Mouse (Mus musculus): ENCODE measurements around the gene Prkg1. TPM values are rescaled to one million over a fixed set of nuclear protein-coding genes. Genes with fewer than 3 reads are reported as not detected.

Prkg1 gene
- polyA plus RNA-seq, 1 experiment from 2014 or later, result 2.1 TPM

- Histone ChIP-seq H3K36me3 (ENCODE audit: control insufficient read depth, insufficient read depth, low read length) (no peaks in the 10 kb centered on the region), H3K27ac (ENCODE audit: low read depth, low read length) (no peak overlapping the region), H3K4me2 (replicated peaks; ENCODE audit: low read depth, low read length) (no peak overlapping the region), H3K9me3 (ENCODE audit: control insufficient read depth, low read length) (no peaks in the 10 kb centered on the region), H3K4me3 (ENCODE audit: low read length) (no peak overlapping the region), H3K9ac (ENCODE audit: low read depth, low read length) (no peak overlapping the region), H3K4me1 (ENCODE audit: control insufficient read depth, insufficient read depth, low read length) (no peaks in the 10 kb centered on the region; the same call in 1 of the 2 replicates), H3K27me3 (ENCODE audit: control insufficient read depth, insufficient read depth, low read length) (no peaks in the 10 kb centered on the region)
- ATAC-seq (ENCODE audit: low FRiP score, low TSS enrichment), result no peak
- WGBS, result 84% methylated on average over 3 of the region's 3 CpGs
Observed at GRCm38 (mm10) chr19:30950610-30951009, 814.2 kb downstream of the Prkg1 start.

DNA sequence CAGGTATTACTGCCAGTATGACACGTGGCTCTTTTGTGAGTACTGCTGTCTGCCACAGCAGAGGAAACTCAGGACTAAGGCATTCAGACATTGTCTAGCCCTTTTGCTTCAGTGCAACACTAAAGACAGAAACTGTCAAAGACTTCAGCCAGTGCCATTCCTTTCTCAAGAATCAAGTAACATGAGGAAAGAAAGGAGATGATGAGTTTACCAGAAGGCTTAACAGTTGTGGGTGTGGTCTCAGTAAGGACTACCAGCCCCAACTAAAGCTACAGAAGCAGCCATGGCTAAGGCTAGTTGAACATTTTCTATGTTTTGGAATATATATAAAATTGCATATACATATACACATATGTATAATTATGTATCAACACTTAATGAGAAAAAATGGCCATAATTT is 816.6 kb downstream of the Prkg1 start:
- no peak overlapping the region for H3K4me2 ChIP-seq (replicated peaks; ENCODE audit: low read depth, low read length)
- H3K36me3 ChIP-seq (ENCODE audit: control insufficient read depth, insufficient read depth, low read length), result no peaks in the 10 kb centered on the region
- 57% methylated on average over 1 of the region's 1 CpGs for WGBS
- no peaks in the 10 kb centered on the region for H3K9me3 ChIP-seq (ENCODE audit: control insufficient read depth, low read length)
- no peaks in the 10 kb centered on the region; the same call in 1 of the 2 replicates for H3K4me1 ChIP-seq (ENCODE audit: control insufficient read depth, insufficient read depth, low read length)
- peak; percentile 52; the same call in 1 of the 2 replicates for ATAC-seq (ENCODE audit: low FRiP score, low TSS enrichment)
- H3K27me3 ChIP-seq (ENCODE audit: control insufficient read depth, insufficient read depth, low read length), result no peaks in the 10 kb centered on the region
- H3K27ac ChIP-seq (ENCODE audit: low read depth, low read length), result no peak overlapping the region
- no peak overlapping the region for H3K4me3 ChIP-seq (ENCODE audit: low read length)
- H3K9ac ChIP-seq (ENCODE audit: low read depth, low read length), result no peak overlapping the region

- Histone ChIP-seq H3K4me2 (replicated peaks; ENCODE audit: low read depth, low read length) (no peak overlapping the region), H3K4me1 (ENCODE audit: control insufficient read depth, insufficient read depth, low read length) (no peaks in the 10 kb centered on the region; the same call in 1 of the 2 replicates), H3K36me3 (ENCODE audit: control insufficient read depth, insufficient read depth, low read length) (no peaks in the 10 kb centered on the region), H3K27ac (ENCODE audit: low read depth, low read length) (no peak overlapping the region), H3K4me3 (ENCODE audit: low read length) (no peak overlapping the region), H3K9me3 (ENCODE audit: control insufficient read depth, low read length) (no peaks in the 10 kb centered on the region), H3K27me3 (ENCODE audit: control insufficient read depth, insufficient read depth, low read length) (no peaks in the 10 kb centered on the region), H3K9ac (ENCODE audit: low read depth, low read length) (no peak overlapping the region)
- WGBS, result 65% methylated on average over 5 of the region's 5 CpGs
- ATAC-seq (ENCODE audit: low FRiP score, low TSS enrichment), result no peak
Observed at GRCm38 (mm10) chr19:30942369-30942992, 822.4 kb downstream of the Prkg1 start.

DNA sequence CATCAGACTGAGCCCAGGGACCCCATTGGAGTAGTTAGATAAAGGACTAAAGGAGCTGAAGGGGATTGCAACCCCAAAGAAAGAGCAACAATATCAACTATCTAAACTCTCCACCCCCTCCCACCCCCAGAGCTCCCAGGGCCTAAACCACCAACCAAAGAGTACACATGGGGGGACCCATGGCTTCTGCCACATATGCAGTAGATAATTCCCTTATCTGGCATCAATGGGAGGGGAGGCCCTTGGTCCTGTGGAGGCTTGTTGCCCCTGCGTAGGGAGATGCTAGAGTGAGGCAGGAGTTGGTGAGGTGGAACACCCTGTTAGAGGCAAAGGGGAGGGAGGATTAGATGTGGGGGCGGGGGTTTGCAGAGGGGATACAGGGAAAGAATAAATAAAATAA is 826.8 kb downstream of the Prkg1 start:
- Histone ChIP-seq H3K27ac (ENCODE audit: low read depth, low read length) (no peak overlapping the region), H3K4me3 (ENCODE audit: low read length) (no peak overlapping the region), H3K4me1 (ENCODE audit: control insufficient read depth, insufficient read depth, low read length) (no peaks in the 10 kb centered on the region), H3K9me3 (ENCODE audit: control insufficient read depth, low read length) (no peaks in the 10 kb centered on the region), H3K9ac (ENCODE audit: low read depth, low read length) (no peak overlapping the region), H3K27me3 (ENCODE audit: control insufficient read depth, insufficient read depth, low read length) (no peaks in the 10 kb centered on the region), H3K4me2 (replicated peaks; ENCODE audit: low read depth, low read length) (no peak overlapping the region), H3K36me3 (ENCODE audit: control insufficient read depth, insufficient read depth, low read length) (no peaks in the 10 kb centered on the region)
- 78% methylated on average over 2 of the region's 2 CpGs for whole genome bisulfite sequencing
- ATAC-seq (ENCODE audit: low FRiP score, low TSS enrichment), result no peak

GRCm38 (mm10) chr19:30931469-30932192 is 833.2 kb downstream of the Prkg1 start:
- ATAC-seq (ENCODE audit: low FRiP score, low TSS enrichment), result no peak
- no peaks in the 10 kb centered on the region for H3K9me3 ChIP-seq (ENCODE audit: control insufficient read depth, low read length)
- WGBS, result 90% methylated on average over 5 of the region's 5 CpGs
- H3K36me3 ChIP-seq (ENCODE audit: control insufficient read depth, insufficient read depth, low read length), result no peaks in the 10 kb centered on the region
- no peak overlapping the region for H3K27ac ChIP-seq (ENCODE audit: low read depth, low read length)
- no peak overlapping the region for H3K9ac ChIP-seq (ENCODE audit: low read depth, low read length)
- no peaks in the 10 kb centered on the region for H3K4me1 ChIP-seq (ENCODE audit: control insufficient read depth, insufficient read depth, low read length)
- H3K27me3 ChIP-seq (ENCODE audit: control insufficient read depth, insufficient read depth, low read length), result no peaks in the 10 kb centered on the region
- H3K4me2 ChIP-seq (replicated peaks; ENCODE audit: low read depth, low read length), result no peak overlapping the region
- H3K4me3 ChIP-seq (ENCODE audit: low read length), result no peak overlapping the region

DNA sequence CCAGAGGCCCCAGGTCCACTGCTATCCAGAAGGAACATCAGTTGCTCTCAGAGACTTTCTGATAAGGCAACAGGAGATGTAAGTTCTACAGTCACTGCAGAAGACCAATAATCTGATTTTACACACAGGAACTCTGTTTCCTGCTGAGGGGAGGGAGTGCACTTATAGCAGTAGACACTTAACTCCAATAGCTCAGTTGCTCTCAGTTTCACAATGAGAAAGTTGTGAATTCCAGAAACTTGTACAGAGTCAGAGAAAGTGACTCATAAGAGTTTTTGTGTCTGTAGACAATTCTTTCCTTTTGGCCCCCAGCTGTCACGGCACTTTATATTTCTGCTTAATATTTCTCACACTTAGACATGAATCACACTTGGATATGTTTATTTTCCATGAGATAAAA is 840.8 kb downstream of the Prkg1 start:
- WGBS, result 83% methylated on average over 1 of the region's 1 CpGs
- no peaks in the 10 kb centered on the region for H3K4me1 ChIP-seq (ENCODE audit: control insufficient read depth, insufficient read depth, low read length)
- no peaks in the 10 kb centered on the region for H3K36me3 ChIP-seq (ENCODE audit: control insufficient read depth, insufficient read depth, low read length)
- no peaks in the 10 kb centered on the region for H3K27me3 ChIP-seq (ENCODE audit: control insufficient read depth, insufficient read depth, low read length)
- no peak for ATAC-seq (ENCODE audit: low FRiP score, low TSS enrichment)
- H3K4me3 ChIP-seq (ENCODE audit: low read length), result no peak overlapping the region
- no peak overlapping the region for H3K9ac ChIP-seq (ENCODE audit: low read depth, low read length)
- no peak overlapping the region for H3K4me2 ChIP-seq (replicated peaks; ENCODE audit: low read depth, low read length)
- H3K9me3 ChIP-seq (ENCODE audit: control insufficient read depth, low read length), result no peaks in the 10 kb centered on the region
- no peak overlapping the region for H3K27ac ChIP-seq (ENCODE audit: low read depth, low read length)

DNA sequence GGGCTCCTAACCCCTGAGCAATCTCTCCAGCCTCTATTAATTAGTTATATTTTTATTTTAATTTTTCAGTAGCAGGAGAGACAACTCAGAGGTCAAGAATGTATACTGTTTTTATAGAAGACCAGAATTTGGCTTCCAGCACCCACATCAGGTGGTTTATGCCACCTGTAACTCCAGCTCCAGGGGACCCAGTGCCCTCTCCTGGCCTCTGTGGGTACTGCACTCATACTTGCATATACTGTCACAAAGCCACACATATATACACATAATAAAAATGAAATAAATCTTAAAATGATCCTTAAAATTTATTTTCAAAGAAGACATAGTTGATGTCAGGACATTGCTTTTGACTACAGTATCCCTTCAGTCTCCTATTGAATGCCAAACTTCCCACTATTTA is 862.5 kb downstream of the Prkg1 start:
- Histone ChIP-seq H3K4me2 (replicated peaks; ENCODE audit: low read depth, low read length) (no peak overlapping the region), H3K4me3 (ENCODE audit: low read length) (no peak overlapping the region), H3K9me3 (ENCODE audit: control insufficient read depth, low read length) (no peaks in the 10 kb centered on the region), H3K4me1 (ENCODE audit: control insufficient read depth, insufficient read depth, low read length) (no peaks in the 10 kb centered on the region), H3K36me3 (ENCODE audit: control insufficient read depth, insufficient read depth, low read length) (no peaks in the 10 kb centered on the region), H3K9ac (ENCODE audit: low read depth, low read length) (no peak overlapping the region), H3K27me3 (ENCODE audit: control insufficient read depth, insufficient read depth, low read length) (no peaks in the 10 kb centered on the region), H3K27ac (ENCODE audit: low read depth, low read length) (no peak overlapping the region)
- ATAC-seq (ENCODE audit: low FRiP score, low TSS enrichment), result no peak

DNA sequence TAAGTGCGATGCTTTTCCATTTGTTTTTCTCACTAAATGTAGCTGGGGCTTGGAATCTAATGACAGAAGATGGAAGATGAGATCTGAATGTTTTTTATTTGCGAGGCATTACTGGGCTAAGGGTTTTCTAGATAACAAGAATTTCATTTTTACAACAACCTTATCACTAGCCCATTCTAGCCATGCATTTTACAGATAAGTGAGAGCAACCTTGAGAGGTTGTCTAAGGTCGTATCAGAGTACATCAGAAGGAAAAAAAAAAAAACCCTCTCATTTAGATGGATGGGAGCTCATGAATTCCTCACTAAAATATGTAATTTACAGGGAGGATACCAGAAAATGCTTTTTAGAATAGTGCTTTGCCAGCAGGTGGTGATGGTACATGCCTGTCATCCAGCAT is 863.8 kb downstream of the Prkg1 start:
- Histone ChIP-seq H3K27ac (ENCODE audit: low read depth, low read length) (no peak overlapping the region), H3K4me3 (ENCODE audit: low read length) (no peak overlapping the region), H3K9ac (ENCODE audit: low read depth, low read length) (no peak overlapping the region), H3K36me3 (ENCODE audit: control insufficient read depth, insufficient read depth, low read length) (no peaks in the 10 kb centered on the region), H3K9me3 (ENCODE audit: control insufficient read depth, low read length) (no peaks in the 10 kb centered on the region), H3K4me2 (replicated peaks; ENCODE audit: low read depth, low read length) (no peak overlapping the region), H3K27me3 (ENCODE audit: control insufficient read depth, insufficient read depth, low read length) (no peaks in the 10 kb centered on the region), H3K4me1 (ENCODE audit: control insufficient read depth, insufficient read depth, low read length) (no peaks in the 10 kb centered on the region)
- ATAC-seq (ENCODE audit: low FRiP score, low TSS enrichment), result no peak
- 86% methylated on average over 3 of the region's 3 CpGs for WGBS

DNA sequence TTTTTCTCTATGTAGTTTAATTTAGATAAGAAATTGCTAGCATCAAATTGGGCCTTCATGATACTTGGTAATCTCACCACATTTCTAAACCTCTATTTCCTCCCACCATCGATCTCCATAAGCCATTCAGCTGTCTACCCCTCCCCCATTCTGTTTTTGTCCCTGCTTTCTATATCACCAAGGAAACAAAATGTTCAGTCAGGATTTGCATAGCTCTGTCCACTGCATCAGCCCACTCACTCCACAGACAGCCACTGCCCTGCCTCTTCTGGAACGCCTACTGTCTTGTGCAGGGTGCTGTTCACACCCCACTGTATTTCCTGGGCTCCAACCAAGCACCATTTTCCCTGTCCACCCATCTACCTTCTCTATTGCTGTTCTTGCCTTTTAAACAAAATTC is 874.5 kb downstream of the Prkg1 start:
- no peak overlapping the region for H3K4me2 ChIP-seq (replicated peaks; ENCODE audit: low read depth, low read length)
- no peaks in the 10 kb centered on the region for H3K9me3 ChIP-seq (ENCODE audit: control insufficient read depth, low read length)
- no peak overlapping the region for H3K4me3 ChIP-seq (ENCODE audit: low read length)
- no peak for ATAC-seq (ENCODE audit: low FRiP score, low TSS enrichment)
- no peak overlapping the region for H3K27ac ChIP-seq (ENCODE audit: low read depth, low read length)
- H3K9ac ChIP-seq (ENCODE audit: low read depth, low read length), result no peak overlapping the region
- no peaks in the 10 kb centered on the region for H3K27me3 ChIP-seq (ENCODE audit: control insufficient read depth, insufficient read depth, low read length)
- 84% methylated on average over 2 of the region's 2 CpGs for WGBS
- no peaks in the 10 kb centered on the region for H3K4me1 ChIP-seq (ENCODE audit: control insufficient read depth, insufficient read depth, low read length)
- no peaks in the 10 kb centered on the region for H3K36me3 ChIP-seq (ENCODE audit: control insufficient read depth, insufficient read depth, low read length)

Measured in kidney, embryonic 14.5 days (tissue).